Mouse (Mus musculus) urinary bladder, adult 2 months (tissue): ENCODE measurements around the gene Pnma5. TPM values are rescaled to one million over a fixed set of nuclear protein-coding genes. Genes with fewer than 3 reads are reported as not detected.

ENCODE experiments used
- DNase-seq: peaks from one replicate; pipeline ENCODE4 v3.0.0; 2022; ENCODE audit warnings: low spot score
- polyA plus RNA-seq: library from polyadenylated mRNA; depleted of rRNA; stranded (reverse); fragments of >200 nt; gene quantifications from 2 replicates; pipeline ENCODE4 v1.2.3, GENCODE M21; 2012; rRNA removed

The Pnma5 gene
- polyA plus RNA-seq, 1 experiment: not detected

GRCm38 (mm10) chrX:72985607-72986006 lies 51.3 kb downstream of the Pnma5 start:
- DNase-seq: no peak

Other genes starting within 250 kb of the Pnma5 start
- 0.41 and 0.61 TPM in 2 replicates for gene Gabrq, start 211.9 kb downstream of the Pnma5 start, polyA plus RNA-seq
- gene Cetn2, start 118.7 kb downstream of the Pnma5 start, polyA plus RNA-seq: 47.2 and 48.0 TPM in 2 replicates
- gene Nsdhl, start 118.5 kb downstream of the Pnma5 start, polyA plus RNA-seq: 24.3 and 29.9 TPM in 2 replicates
- 3.8 and 5.4 TPM in 2 replicates for gene Zfp185, start 49.8 kb downstream of the Pnma5 start, polyA plus RNA-seq
- 0.04 and 0.10 TPM in 2 replicates for gene Pnma3, start 27.7 kb upstream of the Pnma5 start, polyA plus RNA-seq
- gene Xlr4a, start 45.4 kb upstream of the Pnma5 start, polyA plus RNA-seq: 1.4 and 3.0 TPM in 2 replicates
- gene Xlr3a, start 60.0 kb upstream of the Pnma5 start, polyA plus RNA-seq: 1.5 and 4.1 TPM in 2 replicates
- 0.04 and 0.06 TPM in 2 replicates for gene Gm14685, start 79.9 kb upstream of the Pnma5 start, polyA plus RNA-seq
- not detected in 2 replicates for gene Xlr5b, start 111.7 kb upstream of the Pnma5 start, polyA plus RNA-seq
- gene DXBay18, start 112.3 kb upstream of the Pnma5 start, polyA plus RNA-seq: not detected in 2 replicates
- not detected in 2 replicates for gene Spin2d, start 139.9 kb upstream of the Pnma5 start, polyA plus RNA-seq
- gene Xlr3b, start 155.1 kb upstream of the Pnma5 start, polyA plus RNA-seq: 7.5 and 14.6 TPM in 2 replicates
- 2.0 and 2.4 TPM in 2 replicates for gene Xlr4b, start 177.2 kb upstream of the Pnma5 start, polyA plus RNA-seq
- gene F8a, start 191.2 kb upstream of the Pnma5 start, polyA plus RNA-seq: 10.2 and 11.2 TPM in 2 replicates
- 0.52 and 1.3 TPM in 2 replicates for gene Xlr4c, start 206.0 kb upstream of the Pnma5 start, polyA plus RNA-seq
- not detected in 2 replicates for gene Xlr3c, start 228.3 kb upstream of the Pnma5 start, polyA plus RNA-seq